In genomic region chr5:77061372-77062038, GRCm38 (mm10) we compare ENCODE assay signal across 9 mouse cellular contexts. TPM values are rescaled to one million over a fixed set of nuclear protein-coding genes. Genes with fewer than 3 reads are reported as not detected.
DNase-seq lines count a peak whose midpoint lies in the region; ATAC-seq and TF ChIP-seq lines count a peak whose summit lies in the region.
"Had no signal": no experiment of that assay in that cellular context is flagged by ENCODE, and none has a peak within 500 bp of the region (broad histone marks: within the 10 kb centered on the region; RNA-seq: fewer than 3 reads in every experiment).

No protein-coding gene starts in this region.

- H3K4me3 ChIP-seq in forebrain, postnatal 0 days (ENCODE audit: low read depth, low read length): no peak overlapping the region
- no peak overlapping the region for H3K4me3 ChIP-seq in hindbrain, postnatal 0 days (ENCODE audit: low read length)

- no peak for TF ChIP-seq POLR2A in brain, embryonic 14.5 days (IDR thresholded peaks at IDR 0.05; ENCODE audit: borderline replicate concordance, extremely low read depth, insufficient read depth, insufficient read length, poor library complexity, severe bottlenecking)

- no peak overlapping the region for H3K27ac ChIP-seq in forebrain, postnatal 0 days (ENCODE audit: low read depth, low read length)
- no peak overlapping the region for H3K27ac ChIP-seq in hindbrain, postnatal 0 days

- no peak overlapping the region for H3K4me2 ChIP-seq in forebrain, postnatal 0 days (ENCODE audit: low read depth)
- peak overlapping the region; percentile 25; the same call in 1 of the 2 replicates for H3K4me2 ChIP-seq in hindbrain, postnatal 0 days (ENCODE audit: low read depth, low read length)

- 0 out of 2 replicates have a peak, but pooled peaks have one; percentile 37 for ATAC-seq in cerebellum, adult (ENCODE audit: insufficient number of reproducible peaks, low FRiP score, low TSS enrichment)
- peak; percentile 60; the same call in 1 of the 2 replicates for ATAC-seq in forebrain, postnatal 0 days
- peak; percentile 58; the same call in 1 of the 2 replicates for ATAC-seq in hindbrain, postnatal 0 days
- ATAC-seq in megakaryocyte, adult 5-6 weeks (ENCODE audit: poor library complexity, severe bottlenecking): peak; percentile 93

- H3K9ac ChIP-seq in forebrain, postnatal 0 days: no peak overlapping the region
- no peak overlapping the region for H3K9ac ChIP-seq in hindbrain, postnatal 0 days (replicated peaks; ENCODE audit: low read length)

- no peaks in the 10 kb centered on the region for H3K4me1 ChIP-seq in forebrain, postnatal 0 days (ENCODE audit: insufficient read depth)
- H3K4me1 ChIP-seq in hindbrain, postnatal 0 days (ENCODE audit: insufficient read depth, low read length): no peaks in the 10 kb centered on the region

- DNase-seq in cerebellum, adult 11-12 months: no peak
- peak; percentile 48 for DNase-seq in brain, embryonic 14.5 days (ENCODE audit: low read depth)
- peak; percentile 58 for DNase-seq in forebrain, postnatal 0 days
- peak; percentile 40 for DNase-seq in hindbrain, postnatal 0 days (ENCODE audit: low spot score)
- DNase-seq in left cerebral cortex, postnatal 10 days (ENCODE audit: extremely low spot score in 1 of 2, low spot score in 2 of 2): peak; percentile 54 to 63
- peak; percentile 50 to 69 for DNase-seq in spleen, postnatal 14 days (ENCODE audit: low spot score in 2 of 2)

- no peaks in the 10 kb centered on the region for H3K27me3 ChIP-seq in forebrain, postnatal 0 days (ENCODE audit: insufficient read depth, low read length)
- H3K27me3 ChIP-seq in hindbrain, postnatal 0 days (ENCODE audit: insufficient read depth, low read length): no peaks in the 10 kb centered on the region

- intact Hi-C loops in left cerebral cortex, postnatal 10 days (cut with DNase I): no loop called here

- 32% methylated on average over 17 of the region's 17 CpGs for WGBS in forebrain, postnatal 0 days
- 32% methylated on average over 17 of the region's 17 CpGs for WGBS in hindbrain, postnatal 0 days

- no peaks in the 10 kb centered on the region for H3K9me3 ChIP-seq in forebrain, postnatal 0 days (ENCODE audit: low read length)
- no peaks in the 10 kb centered on the region for H3K9me3 ChIP-seq in hindbrain, postnatal 0 days (ENCODE audit: low read length)

- peak; percentile 94 for TF ChIP-seq CTCF in brain, embryonic 14.5 days (IDR thresholded peaks at IDR 0.05; ENCODE audit: borderline replicate concordance, extremely low read depth, insufficient read depth, insufficient read length)
- peak; percentile 85 for TF ChIP-seq CTCF in forebrain, postnatal 0 days (IDR thresholded peaks at IDR 0.05; ENCODE audit: low read depth)
- peak; percentile 89 for TF ChIP-seq CTCF in hindbrain, postnatal 0 days (IDR thresholded peaks at IDR 0.05; ENCODE audit: low read depth)

- no peaks in the 10 kb centered on the region for H3K36me3 ChIP-seq in forebrain, postnatal 0 days (ENCODE audit: insufficient read depth)
- H3K36me3 ChIP-seq in hindbrain, postnatal 0 days (ENCODE audit: insufficient read depth, low read length): no peaks in the 10 kb centered on the region

RNA-seq across cellular contexts. Expression of gene Thegl, which starts 45.7 kb away (rescaled TPM):
- 0.21 and 0.32 TPM in 2 replicates for polyA plus RNA-seq in brain, embryonic 14.5 days (2012; rRNA removed)
- total RNA-seq in forebrain, postnatal 0 days (2014; rRNA removed): 0.77 and 0.86 TPM in 2 replicates
- polyA plus RNA-seq in forebrain, postnatal 0 days (2015; fragmentation: Nextera tagmentation; extraction: Ambion mirVana): 1.5 and 1.6 TPM in 2 replicates
- total RNA-seq in hindbrain, postnatal 0 days (2014; rRNA removed): 0.11 and 0.63 TPM in 2 replicates
- polyA plus RNA-seq in hindbrain, postnatal 0 days (2015; fragmentation: Nextera tagmentation; extraction: Ambion mirVana): 0.81 and 0.82 TPM in 2 replicates
- total RNA-seq in left cerebral cortex, postnatal 10 days (2021): 1 to 10 TPM in 1 of 2 experiments, under 1 TPM in 1; 0.90 to 1.6 TPM
- total RNA-seq in megakaryocyte, adult 5-6 weeks (2015): 0.45 TPM in 1 of 2 replicates, not detected in the other
- total RNA-seq in megakaryocyte, adult 5-6 weeks (2017): not detected in 2 replicates

RNA-seq across cellular contexts. Expression of gene Hopx, which starts 53.4 kb away (rescaled TPM):
- polyA plus RNA-seq in brain, embryonic 14.5 days (2012; rRNA removed): 22.5 and 28.1 TPM in 2 replicates
- 26.1 and 28.1 TPM in 2 replicates for total RNA-seq in forebrain, postnatal 0 days (2014; rRNA removed)
- 2.7 and 2.8 TPM in 2 replicates for polyA plus RNA-seq in forebrain, postnatal 0 days (2015; fragmentation: Nextera tagmentation; extraction: Ambion mirVana)
- total RNA-seq in hindbrain, postnatal 0 days (2014; rRNA removed): 69.6 and 94.8 TPM in 2 replicates
- 7.3 and 10.3 TPM in 2 replicates for polyA plus RNA-seq in hindbrain, postnatal 0 days (2015; fragmentation: Nextera tagmentation; extraction: Ambion mirVana)
- total RNA-seq in left cerebral cortex, postnatal 10 days (2021): 10 to 100 TPM; 20.5 to 23.1 TPM
- 104 and 127 TPM in 2 replicates for total RNA-seq in megakaryocyte, adult 5-6 weeks (2015)
- total RNA-seq in megakaryocyte, adult 5-6 weeks (2017): 35.5 and 46.3 TPM in 2 replicates

RNA-seq across cellular contexts. Expression of gene Arl9, which starts 57.6 kb away (rescaled TPM):
- polyA plus RNA-seq in brain, embryonic 14.5 days (2012; rRNA removed): 0.48 and 1.1 TPM in 2 replicates
- total RNA-seq in forebrain, postnatal 0 days (2014; rRNA removed): not detected in 2 replicates
- not detected in 2 replicates for polyA plus RNA-seq in forebrain, postnatal 0 days (2015; fragmentation: Nextera tagmentation; extraction: Ambion mirVana)
- not detected in 2 replicates for total RNA-seq in hindbrain, postnatal 0 days (2014; rRNA removed)
- not detected in 2 replicates for polyA plus RNA-seq in hindbrain, postnatal 0 days (2015; fragmentation: Nextera tagmentation; extraction: Ambion mirVana)
- total RNA-seq in left cerebral cortex, postnatal 10 days (2021): not detected
- total RNA-seq in megakaryocyte, adult 5-6 weeks (2015): 0.31 and 1.3 TPM in 2 replicates
- not detected in 2 replicates for total RNA-seq in megakaryocyte, adult 5-6 weeks (2017)
- polyA plus RNA-seq: neural tube, embryonic 14.5 days had no signal

Comparison
In these comparisons a context has a peak if more than half of its experiments do, and no peak if none do; other contexts are left out.
1. ATAC-seq: peak in every context shown above with its lines; median percentile 93 in megakaryocyte, adult 5-6 weeks; 60 in forebrain, postnatal 0 days; 58 in hindbrain, postnatal 0 days; 37 in cerebellum, adult.